Mouse (Mus musculus) adrenal gland, postnatal 10 days (tissue): ENCODE results near the gene Rarb. TPM values are rescaled to one million over a fixed set of nuclear protein-coding genes. Genes with fewer than 3 reads are reported as not detected.

Experiments
- DNase-seq: peaks from one replicate; pipeline ENCODE4 v3.0.0; 2021; ENCODE audit warnings: mixed read lengths
- total RNA-seq, 2 experiments: library from RNA; stranded (reverse); gene quantifications; 2 replicates each; pipeline ENCODE4 v1.2.3; 2021

The Rarb gene
- total RNA-seq, 2 experiments from 2014 or later, result 13.0 to 18.7 TPM

GRCm38 (mm10) chr14:16434396-16435171, 384.4 kb downstream of the Rarb start:
- peak; percentile 66 for DNase-seq

GRCm38 (mm10) chr14:16433206-16433605, 385.8 kb downstream of the Rarb start:
- DNase-seq, result no peak

- no peak for DNase-seq
These were observed 386.4 kb downstream of the Rarb start for GRCm38 (mm10) chr14:16432550-16432949.

- DNase-seq, result no peak
These were observed 386.9 kb downstream of the Rarb start for GRCm38 (mm10) chr14:16431941-16432499.

GRCm38 (mm10) chr14:16427569-16427968, 391.4 kb downstream of the Rarb start:
- no peak for DNase-seq

GRCm38 (mm10) chr14:16414163-16414562, 404.8 kb downstream of the Rarb start:
- no peak for DNase-seq

GRCm38 (mm10) chr14:16405187-16405586, 413.8 kb downstream of the Rarb start:
- DNase-seq, result no peak

- DNase-seq, result no peak
These were observed 434.2 kb downstream of the Rarb start for GRCm38 (mm10) chr14:16384783-16385182.
